Mouse (Mus musculus) spleen, adult 10 weeks (tissue): ENCODE results near the gene Ciz1. TPM values are rescaled to one million over a fixed set of nuclear protein-coding genes. Genes with fewer than 3 reads are reported as not detected.

Experiments
- polyA plus RNA-seq: library from polyadenylated mRNA; stranded (reverse); fragments of 350-450 nt; fragmentation: Illumina TruSeq; extraction: RNeasy Lipid Tissue Mini Kit (QIAGEN cat#74804); gene quantifications from one replicate; pipeline ENCODE4 v1.2.3, GENCODE M21; 2015; ENCODE audit warnings: low replicate concordance; ENCODE audit not compliant: insufficient read depth

Ciz1 gene
- polyA plus RNA-seq, result 93.7 TPM

DNA sequence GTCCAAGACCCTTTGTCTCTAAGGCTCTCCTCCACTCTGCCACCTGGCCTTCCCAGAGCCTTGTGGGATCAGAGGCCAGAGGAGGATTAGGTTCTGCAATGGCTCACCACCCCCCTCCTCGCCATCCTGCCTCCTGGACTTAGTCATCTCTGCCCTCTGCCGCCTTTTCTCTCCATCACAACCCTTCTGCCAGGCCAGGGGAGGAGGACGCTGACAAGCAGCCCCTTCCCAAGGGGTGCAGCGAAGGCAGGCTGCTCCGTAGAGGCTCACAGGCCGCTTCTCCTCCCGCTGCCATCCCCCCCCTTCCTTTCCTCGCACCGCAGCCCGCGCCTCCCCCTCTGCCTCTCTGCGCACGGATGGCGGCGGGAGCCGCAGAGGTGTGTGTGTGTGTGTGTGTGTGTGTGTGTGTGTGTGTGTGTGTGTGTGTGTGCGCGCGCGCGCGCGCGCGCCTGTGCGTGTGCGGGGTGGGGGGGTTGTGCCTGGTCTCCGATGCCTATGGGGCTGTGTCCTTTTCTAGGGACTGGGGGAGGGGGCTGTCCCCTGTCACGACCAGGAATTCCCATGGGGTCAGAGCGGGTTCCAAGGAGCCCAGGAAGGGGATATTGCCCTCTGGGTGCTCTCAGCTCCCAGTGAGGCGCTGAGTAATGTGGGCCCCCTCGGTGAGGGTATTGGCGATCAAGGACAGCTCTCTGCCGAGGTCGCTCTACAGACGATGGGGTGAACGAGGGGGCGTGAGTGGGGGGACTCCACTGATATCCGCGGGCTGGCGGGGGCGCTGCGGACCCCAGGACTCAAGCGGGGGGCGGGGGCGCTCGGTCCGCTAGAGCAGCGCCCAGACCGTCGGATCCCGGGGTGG is at the start of gene Ciz1:
TSS of gene Ciz1 (plus strand) at position 177 of the 856 bp plus-strand sequence.

DNA sequence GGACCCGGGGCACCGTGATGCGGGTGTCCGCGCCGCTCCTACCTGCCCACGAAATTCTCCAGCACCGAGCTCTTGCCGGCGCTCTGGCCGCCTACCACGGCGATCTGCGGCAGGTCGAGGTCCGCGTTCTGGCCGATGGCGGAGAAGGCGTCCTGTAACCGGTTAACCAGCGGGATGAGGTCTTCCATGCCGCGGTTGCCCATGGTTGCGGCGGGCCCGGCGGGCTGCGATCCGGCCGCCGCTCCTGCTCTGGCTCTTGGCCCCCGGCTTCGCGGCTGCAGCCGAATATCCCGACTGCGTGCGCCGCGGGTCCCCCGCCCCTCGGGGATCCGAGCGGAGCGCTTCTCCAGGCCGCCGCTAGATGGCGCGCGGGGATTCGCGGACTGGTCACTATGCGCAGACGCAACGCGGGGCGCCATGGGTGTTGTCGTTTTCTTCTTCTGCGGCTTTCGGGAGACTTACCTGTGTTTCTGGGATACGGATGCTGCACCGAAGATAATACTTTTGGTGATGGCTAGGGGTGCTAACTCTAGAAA is 948 bp downstream of the Ciz1 start, which contains the start of gene Dnm1:
TSS of gene Dnm1 (minus strand) at position 332 of the 536 bp plus-strand sequence.

DNA sequence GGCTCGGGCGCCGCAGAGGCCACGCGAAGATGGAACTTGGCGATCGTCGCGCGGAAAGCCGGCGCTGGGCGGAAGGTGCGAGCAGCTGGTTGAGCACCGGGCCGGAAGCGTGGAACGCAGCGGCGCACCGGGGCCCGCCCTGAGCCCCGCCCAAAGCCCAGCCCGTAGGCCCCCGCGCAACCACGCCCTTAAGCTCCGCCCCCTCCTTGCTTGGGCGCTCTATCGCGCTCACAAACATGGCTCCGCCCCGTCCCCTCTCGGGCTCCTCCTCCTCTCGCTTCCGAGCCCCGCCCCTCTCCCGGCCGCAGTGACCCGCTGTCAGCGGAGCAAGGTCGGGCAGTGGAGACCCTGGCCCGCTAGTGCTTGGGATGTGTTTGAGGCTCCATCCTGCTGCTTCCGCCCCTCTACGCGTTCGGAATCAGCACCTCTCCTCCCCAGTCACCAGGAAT is 29.7 kb downstream of the Ciz1 start, which contains the start of gene 1110008P14Rik:
TSS of gene 1110008P14Rik (minus strand) at position 164 of the 449 bp plus-strand sequence.

DNA sequence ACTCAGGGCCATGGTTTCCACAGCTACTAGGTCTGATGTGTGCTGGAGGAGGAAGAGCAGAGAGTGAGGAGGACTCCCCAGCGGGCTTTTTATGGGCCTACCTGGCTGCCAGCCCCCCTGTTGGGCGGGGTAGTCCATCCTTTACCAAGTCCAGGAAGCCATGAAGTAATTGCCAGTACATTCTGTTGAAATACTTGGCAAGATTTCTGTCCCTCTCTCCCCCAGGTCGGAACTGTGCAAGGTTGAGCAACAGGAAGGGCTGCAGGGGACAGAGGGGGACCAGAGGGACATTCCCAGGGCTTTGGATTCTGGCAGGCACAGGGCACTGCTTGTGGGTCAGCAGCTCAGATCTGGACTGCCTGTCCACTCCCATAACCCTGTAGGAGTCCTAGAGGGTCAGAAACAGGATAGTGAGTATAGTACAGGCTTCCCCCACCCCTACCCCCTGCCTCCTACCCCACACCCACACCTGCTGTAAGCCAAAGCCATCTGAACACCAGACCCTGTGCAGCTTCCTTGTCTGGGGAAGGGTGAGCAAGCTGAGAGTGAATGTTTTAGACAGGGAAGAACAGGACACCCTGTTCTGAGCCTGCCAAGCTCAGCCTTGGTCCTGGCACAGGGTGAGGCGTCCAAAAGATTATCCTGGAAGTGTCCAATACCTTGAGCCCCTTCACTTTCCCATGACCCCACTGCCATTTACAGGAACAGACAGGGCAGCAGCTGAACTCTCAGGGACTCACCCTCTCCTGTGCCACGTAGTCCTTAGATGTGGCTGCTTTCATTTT is 35.8 kb downstream of the Ciz1 start, which contains the start of gene Lcn2:
TSS of gene Lcn2 (minus strand) at position 547 of the 785 bp plus-strand sequence.

DNA sequence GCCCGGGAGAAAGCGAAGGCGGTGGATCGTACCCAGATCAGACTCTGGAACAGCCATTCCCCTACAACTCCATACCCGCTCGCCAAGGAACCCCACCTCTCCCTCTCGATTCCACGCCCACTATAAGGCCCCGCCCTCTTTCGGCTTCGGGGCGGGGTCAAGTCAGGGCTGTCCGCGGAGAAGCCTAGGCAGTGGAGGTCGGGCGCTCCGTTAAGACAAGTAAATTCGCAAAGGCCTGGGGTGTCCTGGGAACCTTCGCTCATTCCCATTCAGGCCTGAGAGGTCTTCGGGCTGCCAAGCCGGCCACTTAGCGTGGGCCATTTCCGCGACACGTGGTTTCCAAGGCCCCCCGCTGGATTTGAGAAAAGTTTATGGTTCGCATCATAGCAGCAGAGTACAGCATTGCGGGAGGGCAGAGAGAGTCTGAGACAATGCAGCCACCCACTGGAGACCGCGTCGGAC is 43.4 kb downstream of the Ciz1 start, which contains the start of gene Ptges2:
TSS of gene Ptges2 (plus strand) at position 413 of the 462 bp plus-strand sequence.

Other genes starting within 250 kb of the Ciz1 start
- 36.5 TPM for gene Prrc2b, start 201.2 kb upstream of the Ciz1 start, polyA plus RNA-seq
- gene Pomt1, start 115.7 kb upstream of the Ciz1 start, polyA plus RNA-seq, result 10.0 TPM
- 41.0 TPM for gene Uck1, start 92.2 kb upstream of the Ciz1 start, polyA plus RNA-seq
- gene Golga2, start 64.9 kb upstream of the Ciz1 start, polyA plus RNA-seq, result 45.4 TPM
- gene Swi5, start 64.3 kb upstream of the Ciz1 start, polyA plus RNA-seq, result 264 TPM
- 1.8 TPM for gene Dnm1, start 1.0 kb downstream of the Ciz1 start, polyA plus RNA-seq
- 15.2 TPM for gene 1110008P14Rik, start 29.6 kb downstream of the Ciz1 start, polyA plus RNA-seq
- gene Lcn2, start 35.9 kb downstream of the Ciz1 start, polyA plus RNA-seq, result 8.3 TPM
- gene Ptges2, start 43.6 kb downstream of the Ciz1 start, polyA plus RNA-seq, result 6.1 TPM
- gene Naif1, start 98.1 kb downstream of the Ciz1 start, polyA plus RNA-seq, result 3.5 TPM
- 8.4 TPM for gene Slc25a25, start 99.1 kb downstream of the Ciz1 start, polyA plus RNA-seq
- 28.0 TPM for gene Fam102a, start 183.0 kb downstream of the Ciz1 start, polyA plus RNA-seq
- gene Dpm2, start 218.5 kb downstream of the Ciz1 start, polyA plus RNA-seq, result 56.7 TPM
- gene Pip5kl1, start 222.5 kb downstream of the Ciz1 start, polyA plus RNA-seq, result not detected
- 0.15 TPM for gene 9430097D07Rik, start 223.4 kb downstream of the Ciz1 start, polyA plus RNA-seq
- gene St6galnac4, start 234.8 kb downstream of the Ciz1 start, polyA plus RNA-seq, result 16.1 TPM
- gene St6galnac6, start 247.4 kb downstream of the Ciz1 start, polyA plus RNA-seq, result 11.3 TPM